Mouse (Mus musculus) granulocyte monocyte progenitor cell, adult 5-6 weeks (primary cell): ENCODE data around the gene Herc2. TPM values are rescaled to one million over a fixed set of nuclear protein-coding genes. Genes with fewer than 3 reads are reported as not detected.
A peak's percentile ranks its signal among the peaks of the same experiment; 100 is the strongest.

Source experiments
- ATAC-seq: replicated peaks from 2 replicates; pipeline ENCODE4 v1.8.0; 2016; ENCODE audit warnings: mild to moderate bottlenecking, moderate TSS enrichment, inconsistent platforms; ENCODE audit not compliant: poor library complexity, severe bottlenecking
- total RNA-seq, 2 experiments: library from RNA; stranded (forward) in 1 of 2; stranded (reverse) in 1 of 2; fragments of 200-712, 200-1000 nt in 1 of 2; fragments of >200 nt in 1 of 2; fragmentation: Nextera tagmentation in 1 of 2; gene quantifications; 2 replicates each; pipeline ENCODE4 v1.2.3; 2014 to 2017

The Herc2 gene
- total RNA-seq, 2 experiments from 2014 or later: 29.0 to 44.2 TPM

- no peak for ATAC-seq
These were observed 118.7 kb downstream of the Herc2 start for GRCm38 (mm10) chr7:56168713-56169112.

GRCm38 (mm10) chr7:56177371-56177770 is 127.4 kb downstream of the Herc2 start:
- ATAC-seq: no peak

- no peak for ATAC-seq
These were observed 141.0 kb downstream of the Herc2 start for GRCm38 (mm10) chr7:56191041-56191440.

- ATAC-seq: no peak
These were observed 141.7 kb downstream of the Herc2 start for GRCm38 (mm10) chr7:56191661-56192060.

GRCm38 (mm10) chr7:56201483-56202218 is 151.7 kb downstream of the Herc2 start:
- no peak for ATAC-seq

- ATAC-seq: peak; percentile 58
These were observed 152.8 kb downstream of the Herc2 start for GRCm38 (mm10) chr7:56202843-56203242.

- 0 out of 2 replicates have a peak, but pooled peaks have one; percentile 7 for ATAC-seq
These were observed 153.3 kb downstream of the Herc2 start for GRCm38 (mm10) chr7:56203286-56203685.

- no peak for ATAC-seq
These were observed 154.9 kb downstream of the Herc2 start for GRCm38 (mm10) chr7:56204877-56205276.

- ATAC-seq: no peak
These were observed 170.8 kb downstream of the Herc2 start for GRCm38 (mm10) chr7:56220811-56221210.

- no peak for ATAC-seq
These were observed 185.9 kb downstream of the Herc2 start for GRCm38 (mm10) chr7:56235794-56236423.

GRCm38 (mm10) chr7:56236617-56237016 is 186.6 kb downstream of the Herc2 start:
- ATAC-seq: no peak

- ATAC-seq: no peak
These were observed 189.5 kb downstream of the Herc2 start, which contains the start of gene Oca2 for GRCm38 (mm10) chr7:56239543-56239942. Gene Oca2, plus strand, starts transcription at chr7:56239760.

GRCm38 (mm10) chr7:56254568-56254967 is 204.6 kb downstream of the Herc2 start:
- no peak for ATAC-seq

GRCm38 (mm10) chr7:56257875-56258441 is 208.0 kb downstream of the Herc2 start:
- ATAC-seq: no peak

GRCm38 (mm10) chr7:56277506-56277905 is 227.5 kb downstream of the Herc2 start:
- no peak for ATAC-seq

Other genes with a start within 250 kb of the Herc2 start
- gene Cyfip1, start 208.5 kb upstream of the Herc2 start, total RNA-seq (2014; fragmentation: Nextera tagmentation): 43.8 and 48.2 TPM in 2 replicates
- 56.7 and 81.1 TPM in 2 replicates for gene Cyfip1, start 208.5 kb upstream of the Herc2 start, total RNA-seq (2017)
- gene Nipa2, start 87.7 kb upstream of the Herc2 start, total RNA-seq (2014; fragmentation: Nextera tagmentation): 31.2 and 34.3 TPM in 2 replicates
- gene Nipa2, start 87.7 kb upstream of the Herc2 start, total RNA-seq (2017): 37.3 and 39.8 TPM in 2 replicates
- 0.73 and 1.3 TPM in 2 replicates for gene Nipa1, start 30.2 kb upstream of the Herc2 start, total RNA-seq (2014; fragmentation: Nextera tagmentation)
- gene Nipa1, start 30.2 kb upstream of the Herc2 start, total RNA-seq (2017): 1.9 and 4.4 TPM in 2 replicates
- not detected in 2 replicates for gene Oca2, start 189.6 kb downstream of the Herc2 start, total RNA-seq (2014; fragmentation: Nextera tagmentation)
- not detected in 2 replicates for gene Oca2, start 189.6 kb downstream of the Herc2 start, total RNA-seq (2017)